Mouse (Mus musculus) kidney, adult 2 months (tissue): ENCODE measurements at regions not wholly inside any gene's neighbourhood (a gene's known extent, or its start where the extent isn't known, plus 50 kb on each side); places are given as distances from the start of the nearest gene placed in this dataset.

Source experiments
- DNase-seq: peaks from one replicate; pipeline ENCODE4 v3.0.0; 2021
- H3K27ac ChIP-seq: fragments of 200-500 bp; 2 replicates; pipeline ENCODE4 v1.5.1; 2012; ENCODE audit warnings: low read depth, low read length, control low read depth, inconsistent platforms; ENCODE audit not compliant: insufficient read depth
- H3K27me3 ChIP-seq: fragments of 200-500 bp; replicated peaks from 2 replicates; pipeline ENCODE4 v1.6.1; 2012; ENCODE audit warnings: mild to moderate bottlenecking, moderate library complexity, low read length, inconsistent platforms; ENCODE audit not compliant: control insufficient read depth, insufficient read depth
- H3K36me3 ChIP-seq: fragments of 200-500 bp; 2 replicates; pipeline ENCODE4 v1.6.1; 2012; ENCODE audit warnings: mild to moderate bottlenecking, moderate library complexity, low read length, inconsistent platforms; ENCODE audit not compliant: control insufficient read depth, insufficient read depth
- H3K4me1 ChIP-seq: fragments of 200-500 bp; 2 replicates; pipeline ENCODE4 v1.6.1; 2011; ENCODE audit warnings: low read length; ENCODE audit not compliant: control insufficient read depth, insufficient read depth
- H3K4me3 ChIP-seq: fragments of 200-500 bp; 2 replicates; pipeline ENCODE4 v1.5.1; 2011; ENCODE audit warnings: mild to moderate bottlenecking, low read depth, low read length, control low read depth; ENCODE audit not compliant: insufficient read depth
- CTCF ChIP-seq: fragments of 200-500 bp; conservative IDR thresholded peaks from 2 replicates; pipeline ENCODE4 v1.5.1; 2011; ENCODE audit warnings: low read depth, mild to moderate bottlenecking, control low read depth, low read length, moderate library complexity, mixed read lengths; ENCODE audit not compliant: insufficient read depth, insufficient read length
- POLR2A ChIP-seq: fragments of 200-500 bp; IDR thresholded peaks from one replicate; pipeline ENCODE4 v1.6.1; 2011; ENCODE audit warnings: low read depth, low read length, control low read depth
- WGBS: fragments of 180-500 bp; shearing (Covaris S2); methylation state at CpG from one replicate; pipeline ENCODE4 v1.1.7; 2018; 5-methylcytosine and 5-hydroxymethylcytosine counted together

DNA sequence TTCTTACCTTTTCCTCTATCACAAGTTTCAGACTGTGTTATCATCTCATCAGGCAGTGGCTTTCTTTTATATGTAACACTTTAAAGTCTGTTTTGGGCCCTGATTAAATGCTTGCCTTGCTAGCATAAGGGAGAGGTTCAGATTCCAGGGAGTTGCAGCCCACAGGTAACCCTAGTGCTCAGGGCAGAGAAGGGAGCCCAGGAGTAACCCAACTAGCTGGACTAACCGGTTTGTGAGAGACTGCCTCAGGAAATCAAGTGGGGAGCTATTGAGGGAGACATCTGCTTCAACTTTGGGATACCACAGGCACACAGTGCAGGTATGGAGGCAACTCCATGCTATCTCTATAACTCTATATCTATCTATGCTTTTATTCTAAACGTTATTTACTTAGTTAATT lies 2082.5 kb downstream of the A830018L16Rik start:
- Histone ChIP-seq H3K36me3 (no peaks in the 10 kb centered on the region), H3K4me3 (no peak overlapping the region), H3K4me1 (peaks cover 3% of the 10 kb centered on the region; the same call in 1 of the 2 replicates), H3K27ac (no peak overlapping the region), H3K27me3 (no peaks in the 10 kb centered on the region)
- TF ChIP-seq CTCF (no peak), POLR2A (no peak)
- 33% methylated on average over 2 of the region's 2 CpGs for WGBS
- DNase-seq: peak; percentile 12

DNA sequence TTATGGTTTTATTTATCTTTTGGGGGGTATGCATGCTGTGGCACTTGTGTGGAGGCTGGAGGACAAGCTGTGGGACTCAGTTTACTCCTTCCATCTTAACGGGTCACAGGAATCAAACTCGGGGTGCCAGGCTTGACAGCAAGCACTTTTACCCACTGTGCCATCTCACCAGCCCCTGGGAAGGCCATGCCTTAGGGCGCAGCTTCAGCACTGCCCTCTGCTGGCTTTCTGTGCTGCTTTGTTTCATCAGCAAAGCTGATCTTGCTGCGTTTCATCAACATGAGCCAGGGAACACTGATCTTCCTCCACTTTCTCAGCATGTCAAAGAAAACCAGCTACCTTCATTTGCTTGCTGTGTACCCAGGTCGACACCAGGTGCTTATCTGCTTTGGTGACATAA lies 2086.6 kb downstream of the A830018L16Rik start:
- H3K36me3 ChIP-seq: no peaks in the 10 kb centered on the region
- no peak overlapping the region for H3K27ac ChIP-seq
- WGBS: 30% methylated on average over 5 of the region's 5 CpGs
- H3K4me1 ChIP-seq: no peaks in the 10 kb centered on the region
- no peak overlapping the region for H3K4me3 ChIP-seq
- no peaks in the 10 kb centered on the region for H3K27me3 ChIP-seq
- TF ChIP-seq POLR2A (no peak), CTCF (peak; percentile 80)
- peak; percentile 50 for DNase-seq

DNA sequence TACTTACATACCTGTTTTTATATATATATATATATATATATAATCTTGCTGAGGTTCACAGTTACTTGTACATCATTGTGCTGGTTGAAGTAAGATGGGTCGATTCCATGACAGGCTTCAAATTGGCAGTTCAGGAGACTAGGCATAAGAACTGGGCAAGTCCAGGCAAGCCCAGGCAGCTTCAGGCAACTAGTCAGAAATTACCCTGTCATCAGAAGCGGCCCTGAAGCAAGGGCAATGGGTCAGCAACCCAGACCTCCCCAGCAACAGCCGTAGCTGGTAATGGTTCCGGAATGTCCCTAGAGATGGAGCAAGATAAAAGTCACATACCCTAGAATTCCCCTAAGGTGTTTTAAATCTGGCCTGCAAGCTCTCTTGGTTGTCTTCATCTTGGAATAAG lies 2088.0 kb downstream of the A830018L16Rik start:
- Histone ChIP-seq H3K27me3 (no peaks in the 10 kb centered on the region), H3K4me1 (no peaks in the 10 kb centered on the region), H3K36me3 (no peaks in the 10 kb centered on the region), H3K27ac (no peak overlapping the region), H3K4me3 (no peak overlapping the region)
- WGBS: 73% methylated on average over 4 of the region's 4 CpGs
- DNase-seq: no peak
- TF ChIP-seq POLR2A (no peak), CTCF (no peak)

DNA sequence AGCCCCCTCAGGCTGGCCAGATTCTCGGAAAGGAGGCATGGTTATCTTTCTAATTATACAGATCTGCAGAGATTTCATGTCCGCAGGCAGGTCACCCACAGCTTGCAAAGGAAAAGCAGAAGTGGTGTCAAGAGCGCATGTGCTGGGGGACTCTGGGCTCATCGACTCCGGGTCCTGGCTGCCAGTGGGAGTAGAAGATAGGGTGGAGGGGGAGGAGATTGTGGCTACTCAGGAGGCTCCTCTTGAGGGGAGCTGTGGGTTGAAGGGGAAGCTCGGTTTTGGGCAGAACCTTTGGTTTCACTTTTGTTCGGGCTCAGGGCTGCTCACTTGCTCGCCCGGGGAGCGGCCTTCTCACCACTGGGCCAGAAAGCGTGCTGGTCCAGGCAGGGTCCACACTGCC lies 2099.9 kb downstream of the A830018L16Rik start:
- Histone ChIP-seq H3K27ac (no peak overlapping the region), H3K4me3 (no peak overlapping the region), H3K27me3 (no peaks in the 10 kb centered on the region), H3K4me1 (no peaks in the 10 kb centered on the region), H3K36me3 (no peaks in the 10 kb centered on the region)
- 91% methylated on average over 11 of the region's 11 CpGs for WGBS
- no peak for TF ChIP-seq POLR2A
- TF ChIP-seq CTCF: no peak
- no peak for DNase-seq
